Mouse (Mus musculus): ENCODE results near the gene Ednrb. TPM values are rescaled to one million over a fixed set of nuclear protein-coding genes. Genes with fewer than 3 reads are reported as not detected.

The Ednrb gene
- polyA plus RNA-seq, 1 experiment from 2014 or later = 72.2 TPM

GRCm38 (mm10) chr14:103850071-103850845 lies 6.1 kb upstream of the Ednrb start:
- Histone ChIP-seq H3K9me3 (replicated peaks; ENCODE audit: control insufficient read depth, low read length) (no peaks in the 10 kb centered on the region), H3K36me3 (ENCODE audit: control insufficient read depth, insufficient read depth) (no peaks in the 10 kb centered on the region), H3K4me3 (ENCODE audit: low read length) (no peak overlapping the region), H3K27ac (ENCODE audit: low read length) (no peak overlapping the region), H3K4me2 (ENCODE audit: low read depth, low read length) (no peak overlapping the region), H3K27me3 (ENCODE audit: control insufficient read depth, insufficient read depth, low read length) (no peaks in the 10 kb centered on the region), H3K9ac (ENCODE audit: low read length) (no peak overlapping the region), H3K4me1 (ENCODE audit: control insufficient read depth, insufficient read depth, low read length) (no peaks in the 10 kb centered on the region; the same call in 1 of the 2 replicates)
- no peak for ATAC-seq (replicated peaks; ENCODE audit: extremely low read depth, insufficient read depth, low FRiP score)
- 72% methylated on average over 7 of the region's 7 CpGs for WGBS

GRCm38 (mm10) chr14:103845716-103846115 lies 1.5 kb upstream of the Ednrb start:
- Histone ChIP-seq H3K4me2 (ENCODE audit: low read depth, low read length) (no peak overlapping the region), H3K36me3 (ENCODE audit: control insufficient read depth, insufficient read depth) (no peaks in the 10 kb centered on the region), H3K4me3 (ENCODE audit: low read length) (no peak overlapping the region), H3K9me3 (replicated peaks; ENCODE audit: control insufficient read depth, low read length) (no peaks in the 10 kb centered on the region), H3K27ac (ENCODE audit: low read length) (no peak overlapping the region), H3K27me3 (ENCODE audit: control insufficient read depth, insufficient read depth, low read length) (no peaks in the 10 kb centered on the region; the same call in 1 of the 2 replicates), H3K9ac (ENCODE audit: low read length) (no peak overlapping the region), H3K4me1 (ENCODE audit: control insufficient read depth, insufficient read depth, low read length) (peaks cover 3% of the 10 kb centered on the region; the same call in 1 of the 2 replicates)
- no peak for ATAC-seq (replicated peaks; ENCODE audit: extremely low read depth, insufficient read depth, low FRiP score)
- WGBS = 100% methylated on average over 2 of the region's 2 CpGs

GRCm38 (mm10) chr14:103844944-103845343 lies 742 bp upstream of the Ednrb start:
- Histone ChIP-seq H3K36me3 (ENCODE audit: control insufficient read depth, insufficient read depth) (no peaks in the 10 kb centered on the region), H3K4me3 (ENCODE audit: low read length) (no peak overlapping the region), H3K4me1 (ENCODE audit: control insufficient read depth, insufficient read depth, low read length) (peaks cover 3% of the 10 kb centered on the region; the same call in 1 of the 2 replicates), H3K27me3 (ENCODE audit: control insufficient read depth, insufficient read depth, low read length) (no peaks in the 10 kb centered on the region; the same call in 1 of the 2 replicates), H3K27ac (ENCODE audit: low read length) (no peak overlapping the region; the same call in 1 of the 2 replicates), H3K9ac (ENCODE audit: low read length) (no peak overlapping the region), H3K9me3 (replicated peaks; ENCODE audit: control insufficient read depth, low read length) (no peaks in the 10 kb centered on the region), H3K4me2 (ENCODE audit: low read depth, low read length) (peak overlapping the region; percentile 93)
- WGBS = 78% methylated on average over 7 of the region's 7 CpGs
- no peak for ATAC-seq (replicated peaks; ENCODE audit: extremely low read depth, insufficient read depth, low FRiP score)

- Histone ChIP-seq H3K9me3 (replicated peaks; ENCODE audit: control insufficient read depth, low read length) (no peaks in the 10 kb centered on the region), H3K4me2 (ENCODE audit: low read depth, low read length) (peak overlapping the region; percentile 93), H3K4me3 (ENCODE audit: low read length) (peak overlapping the region; percentile 66), H3K27me3 (ENCODE audit: control insufficient read depth, insufficient read depth, low read length) (no peaks in the 10 kb centered on the region; the same call in 1 of the 2 replicates), H3K27ac (ENCODE audit: low read length) (peak overlapping the region; percentile 74), H3K4me1 (ENCODE audit: control insufficient read depth, insufficient read depth, low read length) (peaks cover 3% of the 10 kb centered on the region; the same call in 1 of the 2 replicates), H3K36me3 (ENCODE audit: control insufficient read depth, insufficient read depth) (no peaks in the 10 kb centered on the region), H3K9ac (ENCODE audit: low read length) (peak overlapping the region; percentile 74)
- WGBS = 1% methylated on average over 30 of the region's 30 CpGs
- peak; percentile 69 for ATAC-seq (replicated peaks; ENCODE audit: extremely low read depth, insufficient read depth, low FRiP score)
Measured at GRCm38 (mm10) chr14:103843371-103844001, 716 bp downstream of the Ednrb start.

GRCm38 (mm10) chr14:103842896-103843295 lies 1.3 kb downstream of the Ednrb start:
- peaks cover 3% of the 10 kb centered on the region; the same call in 1 of the 2 replicates for H3K4me1 ChIP-seq (ENCODE audit: control insufficient read depth, insufficient read depth, low read length)
- H3K9me3 ChIP-seq (replicated peaks; ENCODE audit: control insufficient read depth, low read length) = no peaks in the 10 kb centered on the region
- peak overlapping the region; percentile 93 for H3K4me2 ChIP-seq (ENCODE audit: low read depth, low read length)
- H3K36me3 ChIP-seq (ENCODE audit: control insufficient read depth, insufficient read depth) = no peaks in the 10 kb centered on the region
- peak overlapping the region; percentile 74 for H3K9ac ChIP-seq (ENCODE audit: low read length)
- no peaks in the 10 kb centered on the region; the same call in 1 of the 2 replicates for H3K27me3 ChIP-seq (ENCODE audit: control insufficient read depth, insufficient read depth, low read length)
- no peak for ATAC-seq (replicated peaks; ENCODE audit: extremely low read depth, insufficient read depth, low FRiP score)
- WGBS = 7% methylated on average over 16 of the region's 16 CpGs
- peak overlapping the region; percentile 74 for H3K27ac ChIP-seq (ENCODE audit: low read length)
- peak overlapping the region; percentile 66 for H3K4me3 ChIP-seq (ENCODE audit: low read length)

- H3K4me1 ChIP-seq (ENCODE audit: control insufficient read depth, insufficient read depth, low read length) = peaks cover 3% of the 10 kb centered on the region; the same call in 1 of the 2 replicates
- H3K9ac ChIP-seq (ENCODE audit: low read length) = no peak overlapping the region
- WGBS = 57% methylated on average over 2 of the region's 2 CpGs
- H3K4me2 ChIP-seq (ENCODE audit: low read depth, low read length) = peak overlapping the region; percentile 25
- no peaks in the 10 kb centered on the region for H3K36me3 ChIP-seq (ENCODE audit: control insufficient read depth, insufficient read depth)
- no peak for ATAC-seq (replicated peaks; ENCODE audit: extremely low read depth, insufficient read depth, low FRiP score)
- H3K27ac ChIP-seq (ENCODE audit: low read length) = 0 out of 2 replicates have a peak overlapping the region, but pooled peaks have one; percentile 16
- no peaks in the 10 kb centered on the region for H3K9me3 ChIP-seq (replicated peaks; ENCODE audit: control insufficient read depth, low read length)
- H3K4me3 ChIP-seq (ENCODE audit: low read length) = peak overlapping the region; percentile 30; the same call in 1 of the 2 replicates
- no peaks in the 10 kb centered on the region; the same call in 1 of the 2 replicates for H3K27me3 ChIP-seq (ENCODE audit: control insufficient read depth, insufficient read depth, low read length)
Measured at GRCm38 (mm10) chr14:103840436-103840835, 3.8 kb downstream of the Ednrb start.

GRCm38 (mm10) chr14:103838887-103839286 lies 5.3 kb downstream of the Ednrb start:
- 73% methylated on average over 5 of the region's 5 CpGs for WGBS
- no peak overlapping the region for H3K27ac ChIP-seq (ENCODE audit: low read length)
- ATAC-seq (replicated peaks; ENCODE audit: extremely low read depth, insufficient read depth, low FRiP score) = no peak
- H3K9ac ChIP-seq (ENCODE audit: low read length) = no peak overlapping the region
- H3K4me1 ChIP-seq (ENCODE audit: control insufficient read depth, insufficient read depth, low read length) = no peaks in the 10 kb centered on the region
- peak overlapping the region; percentile 18; the same call in 1 of the 2 replicates for H3K4me2 ChIP-seq (ENCODE audit: low read depth, low read length)
- no peaks in the 10 kb centered on the region for H3K9me3 ChIP-seq (replicated peaks; ENCODE audit: control insufficient read depth, low read length)
- H3K27me3 ChIP-seq (ENCODE audit: control insufficient read depth, insufficient read depth, low read length) = no peaks in the 10 kb centered on the region
- H3K4me3 ChIP-seq (ENCODE audit: low read length) = no peak overlapping the region
- no peaks in the 10 kb centered on the region for H3K36me3 ChIP-seq (ENCODE audit: control insufficient read depth, insufficient read depth)

- Histone ChIP-seq H3K27ac (ENCODE audit: low read length) (peak overlapping the region; percentile 57), H3K4me2 (ENCODE audit: low read depth, low read length) (peak overlapping the region; percentile 23; the same call in 1 of the 2 replicates), H3K9me3 (replicated peaks; ENCODE audit: control insufficient read depth, low read length) (no peaks in the 10 kb centered on the region), H3K9ac (ENCODE audit: low read length) (no peak overlapping the region), H3K27me3 (ENCODE audit: control insufficient read depth, insufficient read depth, low read length) (no peaks in the 10 kb centered on the region), H3K4me1 (ENCODE audit: control insufficient read depth, insufficient read depth, low read length) (no peaks in the 10 kb centered on the region), H3K36me3 (ENCODE audit: control insufficient read depth, insufficient read depth) (no peaks in the 10 kb centered on the region), H3K4me3 (ENCODE audit: low read length) (no peak overlapping the region)
- peak; percentile 70; the same call in 1 of the 2 replicates for ATAC-seq (replicated peaks; ENCODE audit: extremely low read depth, insufficient read depth, low FRiP score)
- 12% methylated on average over 7 of the region's 7 CpGs for WGBS
Measured at GRCm38 (mm10) chr14:103834589-103834988, 9.6 kb downstream of the Ednrb start.

GRCm38 (mm10) chr14:103834147-103834546 lies 10.1 kb downstream of the Ednrb start:
- Histone ChIP-seq H3K4me2 (ENCODE audit: low read depth, low read length) (no peak overlapping the region; the same call in 1 of the 2 replicates), H3K27me3 (ENCODE audit: control insufficient read depth, insufficient read depth, low read length) (no peaks in the 10 kb centered on the region), H3K9ac (ENCODE audit: low read length) (no peak overlapping the region), H3K4me1 (ENCODE audit: control insufficient read depth, insufficient read depth, low read length) (no peaks in the 10 kb centered on the region), H3K27ac (ENCODE audit: low read length) (peak overlapping the region; percentile 57), H3K9me3 (replicated peaks; ENCODE audit: control insufficient read depth, low read length) (no peaks in the 10 kb centered on the region), H3K36me3 (ENCODE audit: control insufficient read depth, insufficient read depth) (no peaks in the 10 kb centered on the region), H3K4me3 (ENCODE audit: low read length) (no peak overlapping the region)
- 52% methylated on average over 3 of the region's 3 CpGs for WGBS
- ATAC-seq (replicated peaks; ENCODE audit: extremely low read depth, insufficient read depth, low FRiP score) = no peak
